Mouse (Mus musculus) embryo, embryonic 11.5 days (tissue): ENCODE results near the gene Fyb2.

Source experiments
- DNase-seq: peaks from one replicate; pipeline ENCODE4 v3.0.0-alpha.2; 2012; ENCODE audit warnings: low read depth, low spot score

The Fyb2 gene

GRCm38 (mm10) chr4:105007360-105008018 is 94.2 kb downstream of the Fyb2 start:
- DNase-seq = no peak

DNA sequence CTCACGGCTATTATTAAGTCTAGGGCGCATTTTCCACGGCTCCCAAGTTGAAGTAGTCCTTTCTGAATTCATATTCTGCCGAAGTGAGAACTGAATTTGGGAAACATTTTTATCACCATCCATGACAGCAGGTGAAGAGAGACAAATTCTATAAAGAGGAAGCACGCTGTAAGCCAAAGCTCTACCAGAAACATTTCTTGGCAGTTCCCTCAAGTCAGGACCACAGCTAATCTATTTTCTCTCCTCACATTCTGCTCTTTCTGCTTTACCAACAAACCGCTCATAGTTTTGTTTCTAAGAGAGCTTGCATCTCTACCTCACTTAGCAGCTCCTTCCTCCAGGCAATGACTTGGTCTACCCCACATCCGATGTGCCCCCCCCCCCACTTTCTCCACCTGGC is 100.5 kb downstream of the Fyb2 start:
- no peak for DNase-seq

GRCm38 (mm10) chr4:105015496-105015895 is 102.2 kb downstream of the Fyb2 start:
- no peak for DNase-seq

- no peak for DNase-seq
Measured at GRCm38 (mm10) chr4:105016006-105016613, 102.9 kb downstream of the Fyb2 start.

- DNase-seq = no peak
Measured at GRCm38 (mm10) chr4:105027278-105027677, 114.0 kb downstream of the Fyb2 start.

DNA sequence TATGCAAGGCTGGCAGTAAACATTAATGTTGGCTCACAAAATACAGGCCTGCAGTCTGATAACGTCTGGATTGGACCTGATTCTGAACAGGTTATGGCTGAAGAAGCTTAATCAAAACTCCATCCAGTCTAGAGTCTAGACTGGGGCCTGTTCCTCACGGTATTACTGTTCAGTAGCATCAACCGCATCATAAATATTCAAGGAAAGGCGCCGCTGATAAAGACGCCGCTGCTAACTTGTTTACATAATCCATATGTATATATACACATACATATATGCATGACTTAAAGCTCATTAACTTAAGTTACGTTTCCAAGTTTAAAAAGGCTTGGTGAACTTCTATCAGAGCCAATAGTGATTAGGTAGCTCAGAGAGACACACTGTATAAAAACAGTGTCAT is 117.8 kb downstream of the Fyb2 start:
- DNase-seq = no peak

DNA sequence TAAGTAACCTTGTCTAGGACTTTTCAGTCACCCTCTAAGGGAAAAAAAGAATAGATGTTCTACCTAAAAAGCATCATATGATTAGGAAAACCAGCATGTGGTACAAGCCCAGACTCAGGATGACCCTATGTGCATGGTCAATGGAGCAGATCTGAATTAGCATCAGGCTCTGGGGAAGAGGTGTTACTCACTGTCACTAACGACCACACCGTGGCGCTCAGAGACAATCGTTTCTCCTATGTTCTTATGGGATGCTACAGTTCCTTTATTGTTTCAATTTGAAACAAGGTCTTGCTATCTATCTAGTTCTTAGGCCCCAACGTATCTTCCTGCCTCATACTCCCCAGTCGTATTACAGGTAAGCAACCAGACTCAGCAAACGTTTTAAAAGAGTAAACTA is 119.9 kb downstream of the Fyb2 start:
- no peak for DNase-seq

DNA sequence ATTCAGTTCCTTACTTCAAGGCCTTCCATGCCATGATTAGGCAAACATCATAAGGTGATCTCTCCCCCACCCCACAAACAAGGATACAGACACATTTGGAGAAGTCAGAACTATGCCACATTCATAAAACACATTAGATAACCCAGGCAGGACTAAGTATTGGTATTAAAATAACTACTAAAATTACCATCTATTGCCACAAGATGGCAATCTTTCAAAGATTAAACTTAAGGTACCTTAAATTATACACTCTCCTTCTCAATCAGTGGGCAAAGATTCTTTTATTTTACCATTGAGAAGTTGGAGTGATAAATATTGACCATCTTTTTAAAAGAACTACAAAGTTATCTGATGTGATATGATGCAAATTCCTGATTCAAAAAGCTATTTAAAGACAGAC is 121.0 kb downstream of the Fyb2 start:
- no peak for DNase-seq

DNA sequence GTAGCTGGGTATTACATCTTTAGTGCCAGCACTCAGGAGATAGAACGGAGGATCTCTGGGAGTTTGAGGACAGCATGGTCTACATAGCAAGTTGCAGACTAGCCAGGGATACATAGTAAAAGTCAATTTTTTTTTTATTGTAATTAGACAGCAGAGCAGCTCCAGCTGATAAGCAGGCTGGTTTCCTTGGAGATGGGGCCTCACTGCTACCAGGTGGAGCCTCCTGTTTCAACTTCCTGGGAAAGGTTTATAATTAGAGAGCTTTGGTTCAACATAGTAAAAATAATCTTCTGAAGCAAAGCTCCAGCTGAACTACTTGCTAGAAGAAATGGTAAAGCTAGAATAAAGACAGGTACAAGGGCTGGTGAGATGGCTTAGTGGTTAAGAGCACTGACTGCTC is 136.8 kb downstream of the Fyb2 start:
- DNase-seq = no peak

DNA sequence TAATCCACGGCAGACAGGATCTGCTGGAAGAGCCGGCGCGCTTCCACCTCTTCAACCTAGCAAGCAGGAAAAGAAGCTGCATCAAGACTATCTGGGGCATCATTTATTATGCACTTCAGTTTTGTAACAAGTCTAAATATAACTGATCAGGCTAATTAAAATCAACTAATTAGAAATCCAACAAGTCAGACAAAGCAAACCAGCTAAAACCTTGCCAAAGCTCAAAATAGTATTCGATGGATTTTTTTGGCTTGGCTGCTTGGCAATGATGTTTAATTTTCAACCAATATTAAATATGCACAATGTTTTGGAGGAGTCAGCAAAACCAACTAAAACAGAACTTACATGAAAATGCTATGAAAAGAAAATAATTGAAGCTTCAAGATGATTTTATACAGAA is 138.0 kb downstream of the Fyb2 start:
- DNase-seq = no peak
